Mouse (Mus musculus): Measurements from ENCODE around the gene Usp19. TPM values are rescaled to one million over a fixed set of nuclear protein-coding genes. Genes with fewer than 3 reads are reported as not detected.

The Usp19 gene
- total RNA-seq, 2 experiments from 2014 or later, result 105 to 120 TPM

GRCm38 (mm10) chr9:108493246-108493645 is 2.8 kb downstream of the Usp19 start:
- no peak for DNase-seq
- intact Hi-C loops (cut with DNase I), result no loop called here

GRCm38 (mm10) chr9:108494146-108494825 is 3.9 kb downstream of the Usp19 start:
- intact Hi-C loops (cut with DNase I), result no loop called here
- DNase-seq, result no peak

- DNase-seq, result no peak
- intact Hi-C loops (cut with DNase I), result no loop called here
Measured at GRCm38 (mm10) chr9:108494905-108495304, 4.5 kb downstream of the Usp19 start.

- intact Hi-C loops (cut with DNase I), result no loop called here
- DNase-seq, result peak in 1 of 2 experiments; percentile 10
Measured at GRCm38 (mm10) chr9:108499231-108499630, 8.8 kb downstream of the Usp19 start.

GRCm38 (mm10) chr9:108499943-108500342 is 9.5 kb downstream of the Usp19 start:
- intact Hi-C loops (cut with DNase I), result no loop called here
- DNase-seq, result peak in 1 of 2 experiments; percentile 11

GRCm38 (mm10) chr9:108506901-108507300 is 16.5 kb downstream of the Usp19 start:
- no peak for DNase-seq
- intact Hi-C loops (cut with DNase I), result no loop called here

- DNase-seq, result peak; percentile 90 to 91
- intact Hi-C loops (cut with DNase I), result no loop called here
Measured at GRCm38 (mm10) chr9:108507619-108508434, 17.4 kb downstream of the Usp19 start, which contains the start of gene Qars. TSS of gene Qars (plus strand) at chr9:108507706.

GRCm38 (mm10) chr9:108508776-108509175 is 18.4 kb downstream of the Usp19 start:
- intact Hi-C loops (cut with DNase I), result no loop called here
- DNase-seq, result no peak

- intact Hi-C loops (cut with DNase I), result loop anchor here (5.0 kb wide), 1 partner anchor 51 kb away; the partner anchor contains the start of genes Dalrd3 and Ndufaf3
- DNase-seq, result peak; percentile 93 to 95
Measured at GRCm38 (mm10) chr9:108516380-108517251, 26.2 kb downstream of the Usp19 start, which contains the start of gene Qrich1. TSS of gene Qrich1 (plus strand) at chr9:108516806.

GRCm38 (mm10) chr9:108517253-108517930 is 27.0 kb downstream of the Usp19 start:
- DNase-seq, result peak; percentile 76 to 77
- intact Hi-C loops (cut with DNase I), result loop anchor here (5.0 kb wide), 1 partner anchor 50 kb away; the partner anchor contains the start of genes Dalrd3 and Ndufaf3

- intact Hi-C loops (cut with DNase I), result loop anchor here (5.0 kb wide), 1 partner anchor 49 kb away; the partner anchor contains the start of genes Dalrd3 and Ndufaf3
- DNase-seq, result no peak
Measured at GRCm38 (mm10) chr9:108517931-108518332, 27.5 kb downstream of the Usp19 start.

GRCm38 (mm10) chr9:108521604-108522003 is 31.2 kb downstream of the Usp19 start:
- intact Hi-C loops (cut with DNase I), result no loop called here
- no peak for DNase-seq

GRCm38 (mm10) chr9:108523341-108523740 is 32.9 kb downstream of the Usp19 start:
- intact Hi-C loops (cut with DNase I), result no loop called here
- no peak for DNase-seq

GRCm38 (mm10) chr9:108525400-108525799 is 35.0 kb downstream of the Usp19 start:
- intact Hi-C loops (cut with DNase I), result no loop called here
- no peak for DNase-seq

- intact Hi-C loops (cut with DNase I), result no loop called here
- no peak for DNase-seq
Measured at GRCm38 (mm10) chr9:108530954-108531353, 40.6 kb downstream of the Usp19 start.

GRCm38 (mm10) chr9:108531496-108531895 is 41.1 kb downstream of the Usp19 start:
- intact Hi-C loops (cut with DNase I), result no loop called here
- no peak for DNase-seq

- DNase-seq, result no peak
- intact Hi-C loops (cut with DNase I), result no loop called here
Measured at GRCm38 (mm10) chr9:108540846-108541245, 50.4 kb downstream of the Usp19 start.

- intact Hi-C loops (cut with DNase I), result no loop called here
- DNase-seq, result no peak
Measured at GRCm38 (mm10) chr9:108545986-108546385, 55.6 kb downstream of the Usp19 start.

- intact Hi-C loops (cut with DNase I), result no loop called here
- DNase-seq, result no peak
Measured at GRCm38 (mm10) chr9:108546875-108547274, 56.5 kb downstream of the Usp19 start.
